Mouse (Mus musculus): ENCODE results near the gene Cyyr1. TPM values are rescaled to one million over a fixed set of nuclear protein-coding genes. Genes with fewer than 3 reads are reported as not detected.

The Cyyr1 gene
- polyA plus RNA-seq, 2 experiments = 0.32 to 0.42 TPM

DNA sequence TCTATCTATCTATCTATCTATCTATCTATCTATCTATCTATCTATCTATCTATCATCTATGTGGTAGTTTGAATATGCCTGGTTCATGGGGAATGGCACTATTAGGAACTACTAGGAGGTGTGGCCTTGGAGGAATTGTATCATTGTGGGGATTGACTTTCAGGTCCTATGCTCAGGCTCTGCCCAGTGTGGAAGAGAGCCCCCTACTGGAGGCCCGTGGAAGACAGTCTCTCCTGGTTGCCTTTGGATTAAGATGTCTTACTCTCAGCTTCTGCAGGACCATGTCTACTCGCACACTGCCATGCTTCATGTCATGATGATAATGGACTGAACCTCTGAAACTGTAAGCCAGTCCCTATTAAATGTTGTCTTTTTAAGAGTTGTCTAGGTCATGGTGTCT, 117.8 kb downstream of the Cyyr1 start:
- 46% methylated on average over 2 of the region's 2 CpGs for WGBS (ENCODE audit: insufficient replicate concordance)
- Histone ChIP-seq H3K4me2 (ENCODE audit: low read depth) (no peak overlapping the region), H3K9ac (replicated peaks) (no peak overlapping the region), H3K9me3 (ENCODE audit: control insufficient read depth, low read length) (no peaks in the 10 kb centered on the region), H3K4me1 (replicated peaks; ENCODE audit: control insufficient read depth in 2 of 2, insufficient read depth in 2 of 2, low read length in 1 of 2) (no peaks in the 10 kb centered on the region), H3K27ac (no peak overlapping the region), H3K27me3 (ENCODE audit: control insufficient read depth, insufficient read depth, low read length) (no peaks in the 10 kb centered on the region), H3K4me3 (ENCODE audit: insufficient read depth in 1 of 2, low read depth in 2 of 2, low read length in 2 of 2) (no peak overlapping the region), H3K36me3 (replicated peaks; ENCODE audit: control insufficient read depth, insufficient read depth, low read depth) (no peaks in the 10 kb centered on the region)
- no peak for TF ChIP-seq EP300 (IDR thresholded peaks at IDR 0.05; ENCODE audit: low read depth)
- 0 out of 2 replicates have a peak, but pooled peaks have one; percentile 23 for TF ChIP-seq CTCF (IDR thresholded peaks at IDR 0.05; ENCODE audit: low read depth)
- DNase-seq (ENCODE audit: low read depth in 3 of 3, low spot score in 3 of 3) (no peak), ATAC-seq (ENCODE audit: insufficient read depth) (no peak)

DNA sequence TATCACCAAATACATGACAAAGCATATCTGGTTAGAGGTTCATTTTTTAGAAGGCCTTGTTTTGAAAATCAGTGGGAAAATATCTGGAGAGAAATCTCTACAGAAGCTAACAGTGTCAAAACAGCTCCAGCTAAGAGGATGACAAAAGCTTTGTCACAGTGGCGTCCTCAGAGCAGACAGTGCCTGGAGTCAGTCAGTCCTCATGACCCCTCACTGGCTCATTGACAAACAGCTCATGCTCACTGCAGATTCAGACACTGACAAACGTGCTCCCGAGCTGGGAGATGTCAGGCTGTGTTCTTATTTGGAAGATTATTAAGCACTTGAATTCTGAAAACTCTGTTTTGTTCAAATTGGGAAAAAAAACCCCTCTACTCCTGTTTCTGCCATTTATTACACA, 124.0 kb downstream of the Cyyr1 start:
- Histone ChIP-seq H3K9me3 (ENCODE audit: control insufficient read depth, low read length) (no peaks in the 10 kb centered on the region), H3K9ac (replicated peaks) (no peak overlapping the region), H3K4me2 (ENCODE audit: low read depth) (no peak overlapping the region), H3K4me1 (replicated peaks; ENCODE audit: control insufficient read depth in 2 of 2, insufficient read depth in 2 of 2, low read length in 1 of 2) (no peaks in the 10 kb centered on the region), H3K27ac (no peak overlapping the region), H3K36me3 (replicated peaks; ENCODE audit: control insufficient read depth, insufficient read depth, low read depth) (no peaks in the 10 kb centered on the region), H3K4me3 (ENCODE audit: insufficient read depth in 1 of 2, low read depth in 2 of 2, low read length in 2 of 2) (no peak overlapping the region), H3K27me3 (ENCODE audit: control insufficient read depth, insufficient read depth, low read length) (no peaks in the 10 kb centered on the region)
- TF ChIP-seq EP300 (IDR thresholded peaks at IDR 0.05; ENCODE audit: low read depth) (no peak), CTCF (IDR thresholded peaks at IDR 0.05; ENCODE audit: low read depth) (no peak)
- DNase-seq (ENCODE audit: low read depth in 3 of 3, low spot score in 3 of 3) (no peak), ATAC-seq (ENCODE audit: insufficient read depth) (no peak)
- WGBS (ENCODE audit: insufficient replicate concordance) = 40% methylated on average over 3 of the region's 3 CpGs

- Histone ChIP-seq H3K4me3 (ENCODE audit: insufficient read depth in 1 of 2, low read depth in 2 of 2, low read length in 2 of 2) (no peak overlapping the region), H3K36me3 (replicated peaks; ENCODE audit: control insufficient read depth, insufficient read depth, low read depth) (no peaks in the 10 kb centered on the region), H3K4me2 (ENCODE audit: low read depth) (no peak overlapping the region), H3K27me3 (ENCODE audit: control insufficient read depth, insufficient read depth, low read length) (no peaks in the 10 kb centered on the region), H3K4me1 (replicated peaks; ENCODE audit: control insufficient read depth in 2 of 2, insufficient read depth in 2 of 2, low read length in 1 of 2) (no peaks in the 10 kb centered on the region), H3K27ac (no peak overlapping the region), H3K9me3 (ENCODE audit: control insufficient read depth, low read length) (no peaks in the 10 kb centered on the region), H3K9ac (replicated peaks) (no peak overlapping the region)
- no peak for ATAC-seq (ENCODE audit: insufficient read depth)
- TF ChIP-seq EP300 (IDR thresholded peaks at IDR 0.05; ENCODE audit: low read depth) (no peak), CTCF (IDR thresholded peaks at IDR 0.05; ENCODE audit: low read depth) (no peak)
- DNase-seq (ENCODE audit: low read depth in 3 of 3, low spot score in 3 of 3) = no peak
- WGBS (ENCODE audit: insufficient replicate concordance) = 46% methylated on average over 2 of the region's 2 CpGs
Observed at GRCm38 (mm10) chr16:85422889-85423288, 130.3 kb downstream of the Cyyr1 start.

GRCm38 (mm10) chr16:85415415-85415814, 137.8 kb downstream of the Cyyr1 start:
- Histone ChIP-seq H3K27ac (no peak overlapping the region), H3K9ac (replicated peaks) (no peak overlapping the region), H3K9me3 (ENCODE audit: control insufficient read depth, low read length) (no peaks in the 10 kb centered on the region), H3K4me2 (ENCODE audit: low read depth) (no peak overlapping the region), H3K27me3 (ENCODE audit: control insufficient read depth, insufficient read depth, low read length) (no peaks in the 10 kb centered on the region), H3K4me3 (ENCODE audit: insufficient read depth in 1 of 2, low read depth in 2 of 2, low read length in 2 of 2) (no peak overlapping the region), H3K36me3 (replicated peaks; ENCODE audit: control insufficient read depth, insufficient read depth, low read depth) (no peaks in the 10 kb centered on the region), H3K4me1 (replicated peaks; ENCODE audit: control insufficient read depth in 2 of 2, insufficient read depth in 2 of 2, low read length in 1 of 2) (no peaks in the 10 kb centered on the region)
- TF ChIP-seq EP300 (IDR thresholded peaks at IDR 0.05; ENCODE audit: low read depth) (no peak), CTCF (IDR thresholded peaks at IDR 0.05; ENCODE audit: low read depth) (no peak)
- ATAC-seq (ENCODE audit: insufficient read depth) (no peak), DNase-seq (ENCODE audit: low read depth in 3 of 3, low spot score in 3 of 3) (no peak)
- WGBS (ENCODE audit: insufficient replicate concordance) = 70% methylated on average over 3 of the region's 3 CpGs

- no peak overlapping the region for H3K27ac ChIP-seq
- 19% methylated on average over 4 of the region's 4 CpGs for WGBS (ENCODE audit: insufficient replicate concordance)
- no peak for ATAC-seq (ENCODE audit: insufficient read depth)
Observed at GRCm38 (mm10) chr16:85393430-85393948, 159.7 kb downstream of the Cyyr1 start.

More at GRCm38 (mm10) chr16:85393430-85393948, 159.7 kb downstream of the Cyyr1 start:
- H3K4me1 ChIP-seq (replicated peaks; ENCODE audit: control insufficient read depth in 2 of 2, insufficient read depth in 2 of 2, low read length in 1 of 2) = no peaks in the 10 kb centered on the region
- TF ChIP-seq EP300 (IDR thresholded peaks at IDR 0.05; ENCODE audit: low read depth) (no peak), CTCF (IDR thresholded peaks at IDR 0.05; ENCODE audit: low read depth) (no peak)
- H3K9me3 ChIP-seq (ENCODE audit: control insufficient read depth, low read length) = no peaks in the 10 kb centered on the region
- no peak overlapping the region for H3K4me3 ChIP-seq (ENCODE audit: insufficient read depth in 1 of 2, low read depth in 2 of 2, low read length in 2 of 2)
- DNase-seq (ENCODE audit: low read depth in 3 of 3, low spot score in 3 of 3) = no peak
- no peak overlapping the region for H3K4me2 ChIP-seq (ENCODE audit: low read depth)
- H3K36me3 ChIP-seq (replicated peaks; ENCODE audit: control insufficient read depth, insufficient read depth, low read depth) = no peaks in the 10 kb centered on the region
- no peak overlapping the region for H3K9ac ChIP-seq (replicated peaks)
- H3K27me3 ChIP-seq (ENCODE audit: control insufficient read depth, insufficient read depth, low read length) = no peaks in the 10 kb centered on the region
